Comparison of ENCODE assay signal across 8 mouse cellular contexts in genomic region chr12:99669976-99670761, GRCm38 (mm10).
A peak's percentile ranks its signal among the peaks of the same experiment; 100 is the strongest.
DNase-seq lines count a peak whose midpoint lies in the region; ATAC-seq lines count a peak whose summit lies in the region.

No protein-coding gene starts in this region.

- peak; percentile 17 to 19 for DNase-seq in cerebellum, postnatal 25 days
- DNase-seq in cerebellum, adult 11-12 months = no peak
- no peak for DNase-seq in neural tube, embryonic 10.5 days (ENCODE audit: extremely low spot score, low spot score)
- DNase-seq in hindbrain, embryonic 11.5 days (ENCODE audit: low spot score) = no peak
- peak; percentile 66 for DNase-seq in midbrain, embryonic 14.5 days
- no peak for DNase-seq in frontal cortex, postnatal 25 days (ENCODE audit: low spot score in 2 of 2)

- no peaks in the 10 kb centered on the region for H3K9me3 ChIP-seq in neural tube, embryonic 13.5 days
- H3K9me3 ChIP-seq in hindbrain, embryonic 11.5 days (ENCODE audit: control insufficient read depth, low read length) = no peaks in the 10 kb centered on the region
- H3K9me3 ChIP-seq in midbrain, embryonic 14.5 days (ENCODE audit: control insufficient read depth, low read length) = no peaks in the 10 kb centered on the region

- H3K4me2 ChIP-seq in neural tube, embryonic 13.5 days = peak overlapping the region; percentile 29; the same call in 1 of the 2 replicates
- H3K4me2 ChIP-seq in hindbrain, embryonic 11.5 days (replicated peaks; ENCODE audit: low read depth, low read length) = no peak overlapping the region
- peak overlapping the region; percentile 38 for H3K4me2 ChIP-seq in midbrain, embryonic 14.5 days (ENCODE audit: low read length)

- no peak overlapping the region for H3K4me3 ChIP-seq in neural tube, embryonic 13.5 days
- H3K4me3 ChIP-seq in hindbrain, embryonic 11.5 days (ENCODE audit: low read depth, low read length) = no peak overlapping the region
- no peak overlapping the region for H3K4me3 ChIP-seq in midbrain, embryonic 14.5 days (replicated peaks; ENCODE audit: low read depth, low read length)

- H3K27me3 ChIP-seq in neural tube, embryonic 13.5 days = no peaks in the 10 kb centered on the region
- no peaks in the 10 kb centered on the region for H3K27me3 ChIP-seq in hindbrain, embryonic 11.5 days (ENCODE audit: control insufficient read depth, insufficient read depth, low read length)
- H3K27me3 ChIP-seq in midbrain, embryonic 14.5 days (ENCODE audit: control insufficient read depth, insufficient read depth, low read length) = no peaks in the 10 kb centered on the region

- H3K9ac ChIP-seq in neural tube, embryonic 13.5 days = no peak overlapping the region
- H3K9ac ChIP-seq in hindbrain, embryonic 11.5 days (ENCODE audit: low read depth, low read length) = no peak overlapping the region
- peak overlapping the region; percentile 23; the same call in 1 of the 2 replicates for H3K9ac ChIP-seq in midbrain, embryonic 14.5 days (replicated peaks; ENCODE audit: low read length)

- WGBS in neural tube, embryonic 13.5 days = 76% methylated on average over 26 of the region's 26 CpGs
- 79% methylated on average over 26 of the region's 26 CpGs for WGBS in hindbrain, embryonic 11.5 days
- 57% methylated on average over 26 of the region's 26 CpGs for WGBS in midbrain, embryonic 14.5 days

- peaks cover 17% of the 10 kb centered on the region for H3K4me1 ChIP-seq in neural tube, embryonic 13.5 days (replicated peaks)
- no peaks in the 10 kb centered on the region for H3K4me1 ChIP-seq in hindbrain, embryonic 11.5 days (replicated peaks; ENCODE audit: control insufficient read depth, insufficient read depth, low read length)
- peaks cover 17% of the 10 kb centered on the region for H3K4me1 ChIP-seq in midbrain, embryonic 14.5 days (ENCODE audit: control insufficient read depth, insufficient read depth, low read length)

- no peaks in the 10 kb centered on the region for H3K36me3 ChIP-seq in neural tube, embryonic 13.5 days
- H3K36me3 ChIP-seq in hindbrain, embryonic 11.5 days (ENCODE audit: control insufficient read depth, insufficient read depth, low read length) = no peaks in the 10 kb centered on the region
- no peaks in the 10 kb centered on the region for H3K36me3 ChIP-seq in midbrain, embryonic 14.5 days (ENCODE audit: control insufficient read depth, insufficient read depth, low read length)

- H3K27ac ChIP-seq in neural tube, embryonic 13.5 days (replicated peaks) = no peak overlapping the region; the same call in 1 of the 2 replicates
- H3K27ac ChIP-seq in hindbrain, embryonic 11.5 days (ENCODE audit: low read depth, low read length) = no peak overlapping the region
- H3K27ac ChIP-seq in midbrain, embryonic 14.5 days (replicated peaks; ENCODE audit: low read depth, low read length) = no peak overlapping the region; the same call in 1 of the 2 replicates

- ATAC-seq in neural tube, embryonic 13.5 days (ENCODE audit: low read depth) = peak; percentile 36
- ATAC-seq in hindbrain, embryonic 11.5 days (ENCODE audit: low FRiP score) = 0 out of 2 replicates have a peak, but pooled peaks have one; percentile 43
- no peak for ATAC-seq in midbrain, embryonic 14.5 days (ENCODE audit: low FRiP score, low TSS enrichment)
- ATAC-seq in CD4-positive, CD25-positive, alpha-beta regulatory T cell, adult 4 months = no peak

Comparison
In these comparisons a context has a peak if more than half of its experiments do, and no peak if none do; other contexts are left out.
1. DNase-seq: peak in cerebellum, postnatal 25 days (2 of 2) and midbrain, embryonic 14.5 days (single experiment); none in cerebellum, adult 11-12 months (single experiment), neural tube, embryonic 10.5 days (single experiment), hindbrain, embryonic 11.5 days (single experiment) and frontal cortex, postnatal 25 days (0 of 2).
2. ATAC-seq: peak in neural tube, embryonic 13.5 days (single experiment) and hindbrain, embryonic 11.5 days (single experiment); none in midbrain, embryonic 14.5 days (single experiment) and CD4-positive, CD25-positive, alpha-beta regulatory T cell, adult 4 months (single experiment).